Mouse (Mus musculus) midbrain, embryonic 14.5 days (tissue): ENCODE measurements around the gene Nrp2. TPM values are rescaled to one million over a fixed set of nuclear protein-coding genes. Genes with fewer than 3 reads are reported as not detected.

Experiments
- ATAC-seq: fragments of 200-750 bp; cut with Nextera tagmentation; 2 replicates; pipeline ENCODE4 v1.8.0; 2017; ENCODE audit warnings: moderate number of reproducible peaks, moderate library complexity; ENCODE audit not compliant: low FRiP score, low TSS enrichment
- DNase-seq: peaks from one replicate; pipeline ENCODE4 v3.0.0-alpha.2; 2015
- H3K27ac ChIP-seq: fragments of 300-500 bp; sonication (generic); replicated peaks from 2 replicates; pipeline ENCODE4 v1.5.1; 2014; ENCODE audit warnings: mild to moderate bottlenecking, low read depth, low read length, moderate library complexity
- H3K27me3 ChIP-seq: fragments of 300-500 bp; sonication (generic); 2 replicates; pipeline ENCODE4 v1.6.1; 2014; ENCODE audit warnings: low read length, control low read depth, mixed read lengths; ENCODE audit not compliant: control insufficient read depth, insufficient read depth
- H3K36me3 ChIP-seq: fragments of 300-500 bp; sonication (generic); 2 replicates; pipeline ENCODE4 v1.6.1; 2014; ENCODE audit warnings: low read length, control low read depth; ENCODE audit not compliant: control insufficient read depth, insufficient read depth
- H3K4me1 ChIP-seq: fragments of 300-500 bp; sonication (generic); 2 replicates; pipeline ENCODE4 v1.6.1; 2014; ENCODE audit warnings: mild to moderate bottlenecking, antibody characterized with exemption, low read length, control low read depth; ENCODE audit not compliant: control insufficient read depth, insufficient read depth
- H3K4me2 ChIP-seq: fragments of 300-500 bp; sonication (generic); 2 replicates; pipeline ENCODE4 v1.6.1; 2014; ENCODE audit warnings: mild to moderate bottlenecking, low read length, moderate library complexity
- H3K4me3 ChIP-seq: fragments of 300-500 bp; sonication (generic); replicated peaks from 2 replicates; pipeline ENCODE4 v1.5.1; 2014; ENCODE audit warnings: low read depth, low read length
- H3K9ac ChIP-seq: fragments of 300-500 bp; sonication (generic); replicated peaks from 2 replicates; pipeline ENCODE4 v1.6.1; 2014; ENCODE audit warnings: mild to moderate bottlenecking, low read length, moderate library complexity
- H3K9me3 ChIP-seq: fragments of 300-500 bp; sonication (generic); 2 replicates; pipeline ENCODE4 v1.6.1; 2016; ENCODE audit warnings: low read length, control low read depth, mixed read lengths; ENCODE audit not compliant: control insufficient read depth
- WGBS: fragments of 180-500 bp; shearing (Covaris S2); extraction: QIAGEN DNeasy Blood & Tissue Kit; methylation state at CpG from one replicate; pipeline ENCODE4 v1.1.7; 2014; 5-methylcytosine and 5-hydroxymethylcytosine counted together
- polyA plus RNA-seq: library from polyadenylated mRNA; unstranded; fragments of >200 nt; fragmentation: Nextera tagmentation; extraction: Ambion mirVana; gene quantifications from 2 replicates; pipeline ENCODE4 v1.2.1, GENCODE M21; 2014

Nrp2 gene
- polyA plus RNA-seq, 1 experiment from 2014 or later = 19.5 TPM

DNA sequence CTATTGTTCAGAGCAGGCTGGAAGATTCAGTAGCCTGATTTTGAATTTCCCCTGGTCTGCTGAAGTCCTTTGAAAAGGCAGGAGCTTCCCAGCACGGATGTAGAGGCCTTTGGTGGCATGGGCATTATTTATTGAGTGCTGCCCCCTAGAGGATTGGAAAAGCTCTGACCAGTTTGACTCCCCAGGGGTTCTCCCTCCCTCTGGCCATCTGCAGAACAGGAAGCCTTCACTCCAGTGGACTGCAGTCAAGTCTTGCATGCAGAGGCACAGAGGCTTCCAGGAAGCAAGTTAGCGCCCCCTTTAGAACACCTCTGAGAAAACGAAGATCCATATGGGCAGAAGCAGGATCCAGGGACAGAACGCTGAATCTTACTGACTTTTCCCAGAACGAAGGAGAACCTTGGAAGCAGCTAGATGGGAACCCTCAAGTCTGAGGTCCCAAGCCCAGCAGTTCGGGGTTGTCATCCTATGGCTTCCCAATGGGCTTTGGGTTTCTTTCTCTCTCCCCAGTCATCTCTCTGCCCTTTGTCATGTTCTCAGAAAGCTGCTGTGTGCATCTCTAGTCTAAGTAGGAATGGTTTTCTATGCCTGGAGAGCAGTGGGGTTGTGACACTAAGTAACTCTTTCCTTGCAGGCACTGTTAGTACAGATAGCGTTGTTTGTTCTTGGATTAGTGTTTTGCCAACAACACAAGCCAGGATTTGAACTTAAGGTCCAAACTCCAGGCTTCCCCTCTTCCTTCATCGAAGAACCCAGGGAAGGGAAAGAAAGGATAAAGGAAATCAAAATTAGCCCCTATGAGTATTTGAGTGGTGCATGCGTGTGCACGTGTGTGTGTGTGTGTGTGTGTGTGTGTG is 1.8 kb upstream of the Nrp2 start:
- Histone ChIP-seq H3K36me3 (no peaks in the 10 kb centered on the region), H3K9me3 (no peaks in the 10 kb centered on the region), H3K4me2 (no peak overlapping the region), H3K27ac (no peak overlapping the region), H3K27me3 (peaks cover 13% of the 10 kb centered on the region; the same call in 1 of the 2 replicates), H3K4me1 (peaks cover 18% of the 10 kb centered on the region), H3K4me3 (no peak overlapping the region), H3K9ac (no peak overlapping the region)
- ATAC-seq = no peak
- peak; percentile 90 for DNase-seq
- WGBS = 37% methylated on average over 10 of the region's 10 CpGs

DNA sequence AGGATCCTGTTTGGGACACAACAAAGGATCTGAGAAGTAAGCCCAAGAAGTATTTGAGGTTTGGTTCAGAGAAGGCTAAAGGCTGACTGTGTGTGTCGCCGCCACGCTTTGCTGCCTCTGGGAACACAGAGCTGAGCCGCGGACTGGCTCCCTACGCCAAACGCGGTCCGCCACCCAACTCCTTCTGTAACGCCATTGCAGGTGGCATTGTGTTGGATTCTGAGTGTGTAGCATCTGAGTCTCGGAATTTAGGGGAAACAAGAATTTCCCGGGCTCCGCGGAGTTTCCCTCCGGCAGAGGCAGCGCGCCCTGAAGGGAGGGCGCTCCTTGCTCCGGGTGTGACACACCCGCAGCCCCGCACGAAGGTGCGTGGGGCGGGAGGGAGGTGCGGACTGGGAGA is 342 bp upstream of the Nrp2 start:
- Histone ChIP-seq H3K36me3 (no peaks in the 10 kb centered on the region), H3K27me3 (peaks cover 13% of the 10 kb centered on the region; the same call in 1 of the 2 replicates), H3K9me3 (no peaks in the 10 kb centered on the region), H3K4me3 (peak overlapping the region; percentile 66), H3K9ac (peak overlapping the region; percentile 76), H3K4me1 (peaks cover 19% of the 10 kb centered on the region), H3K4me2 (peak overlapping the region; percentile 99), H3K27ac (peak overlapping the region; percentile 87)
- 0% methylated on average over 25 of the region's 25 CpGs for WGBS
- DNase-seq (no peak), ATAC-seq (no peak)

DNA sequence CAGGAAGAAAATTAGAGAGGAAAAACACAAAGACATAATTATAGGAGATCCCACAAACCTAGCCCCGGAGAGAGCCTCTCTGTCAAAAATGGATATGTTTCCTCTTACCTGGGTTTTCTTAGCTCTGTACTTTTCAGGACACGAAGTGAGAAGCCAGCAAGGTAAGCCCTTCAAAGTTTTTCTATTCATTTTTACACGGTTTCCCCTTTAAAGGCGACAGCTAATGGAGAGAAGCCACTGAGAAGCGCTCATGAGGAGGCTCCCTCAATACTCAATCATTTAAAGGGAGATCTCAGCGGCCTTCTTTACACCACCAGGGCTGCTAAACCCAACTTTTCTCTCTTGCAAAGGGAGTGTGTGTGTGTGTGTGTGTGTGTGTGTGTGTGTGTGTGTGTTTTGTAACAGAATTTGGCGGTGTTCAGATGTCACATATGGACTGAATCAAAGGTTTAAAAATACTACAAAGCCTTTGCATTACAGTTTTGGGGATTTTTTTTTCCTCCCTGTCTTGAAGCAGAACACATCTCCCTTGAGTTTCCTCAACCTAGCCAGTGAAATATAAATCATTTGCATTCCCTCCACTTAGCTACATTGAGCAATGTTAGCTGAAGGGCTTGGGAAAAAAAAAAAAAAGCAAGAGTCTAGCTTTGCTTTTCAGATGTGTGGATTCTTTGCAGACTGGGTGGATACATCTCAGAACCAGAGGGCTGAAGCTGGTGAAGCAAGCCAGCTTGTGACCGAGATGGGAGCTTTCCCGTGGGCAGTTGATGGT is 1.2 kb downstream of the Nrp2 start:
- peak overlapping the region; percentile 76 for H3K9ac ChIP-seq
- peak overlapping the region; percentile 87 for H3K27ac ChIP-seq
- DNase-seq = peak; percentile 54
- WGBS = 2% methylated on average over 9 of the region's 9 CpGs
- H3K4me1 ChIP-seq = peaks cover 30% of the 10 kb centered on the region
- ATAC-seq = no peak
- peak overlapping the region; percentile 99 for H3K4me2 ChIP-seq
- peak overlapping the region; percentile 66 for H3K4me3 ChIP-seq
- no peaks in the 10 kb centered on the region for H3K9me3 ChIP-seq
- no peaks in the 10 kb centered on the region for H3K36me3 ChIP-seq
- peaks cover 16% of the 10 kb centered on the region for H3K27me3 ChIP-seq

DNA sequence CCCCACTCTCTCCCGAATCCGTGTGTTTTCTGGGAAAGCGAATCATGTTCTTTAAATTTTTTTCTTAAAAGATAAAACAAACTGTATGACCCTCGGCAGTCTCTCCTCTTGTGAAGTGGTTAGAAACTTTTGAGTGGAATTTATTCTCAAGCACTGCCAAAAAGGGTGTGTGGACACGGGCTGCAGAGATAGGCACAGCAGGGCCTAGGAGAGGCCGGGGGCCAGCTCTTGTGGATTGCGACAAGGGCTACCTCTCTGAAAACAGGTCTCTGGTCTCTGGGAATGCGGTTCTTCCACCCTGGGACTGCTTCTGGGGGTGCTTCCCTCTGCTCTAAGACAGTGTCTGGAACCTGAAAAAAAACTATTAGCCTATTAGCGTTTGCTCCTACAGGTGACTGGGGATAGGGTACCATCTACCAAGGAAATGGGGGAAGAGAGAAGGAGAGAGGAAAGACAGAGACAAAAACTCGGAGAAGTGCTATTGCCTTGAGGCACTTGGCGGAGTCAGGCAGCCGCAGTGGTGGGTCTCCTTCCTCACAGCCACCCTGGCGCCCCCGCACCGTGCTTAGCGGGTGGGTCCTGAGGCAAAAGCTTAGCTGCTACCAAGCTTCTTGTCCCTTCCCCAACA is 1.9 kb downstream of the Nrp2 start:
- peak; percentile 50 for DNase-seq
- peak overlapping the region; percentile 76 for H3K9ac ChIP-seq
- H3K4me1 ChIP-seq = peaks cover 35% of the 10 kb centered on the region
- peak overlapping the region; percentile 87 for H3K27ac ChIP-seq
- H3K9me3 ChIP-seq = no peaks in the 10 kb centered on the region
- H3K27me3 ChIP-seq = peaks cover 16% of the 10 kb centered on the region
- peak overlapping the region; percentile 66 for H3K4me3 ChIP-seq
- peak overlapping the region; percentile 99 for H3K4me2 ChIP-seq
- H3K36me3 ChIP-seq = no peaks in the 10 kb centered on the region
- 4% methylated on average over 16 of the region's 16 CpGs for WGBS
- no peak for ATAC-seq

DNA sequence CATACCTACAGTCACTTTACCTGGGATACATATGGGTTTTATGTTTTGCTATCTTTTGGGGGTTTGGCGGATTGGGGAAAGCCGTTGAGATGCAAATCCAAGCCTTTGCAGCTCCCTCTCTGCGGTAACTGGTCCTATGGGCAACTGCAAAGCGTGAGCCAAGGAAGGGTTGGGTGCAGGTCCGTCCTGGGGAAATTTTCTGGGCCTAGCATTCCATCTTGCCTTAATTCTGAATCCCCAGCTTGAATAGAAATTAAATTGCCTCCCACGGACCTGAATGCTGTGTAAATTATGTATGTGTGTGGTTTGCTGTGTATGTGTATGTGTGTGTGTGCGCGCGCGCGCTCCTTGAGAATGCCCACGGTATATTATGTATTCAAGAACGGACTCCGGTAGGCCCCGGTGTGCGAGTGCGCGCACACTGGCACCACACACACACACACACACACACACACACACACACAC is 2.5 kb downstream of the Nrp2 start:
- WGBS = under 1% methylated on average over 18 of the region's 18 CpGs
- DNase-seq (peak; percentile 69), ATAC-seq (0 out of 2 replicates have a peak, but pooled peaks have one; percentile 12)
- Histone ChIP-seq H3K27ac (peak overlapping the region; percentile 87), H3K4me3 (peak overlapping the region; percentile 66), H3K27me3 (peaks cover 16% of the 10 kb centered on the region), H3K36me3 (no peaks in the 10 kb centered on the region), H3K9me3 (no peaks in the 10 kb centered on the region), H3K9ac (peak overlapping the region; percentile 76), H3K4me2 (peak overlapping the region; percentile 99), H3K4me1 (peaks cover 35% of the 10 kb centered on the region)

DNA sequence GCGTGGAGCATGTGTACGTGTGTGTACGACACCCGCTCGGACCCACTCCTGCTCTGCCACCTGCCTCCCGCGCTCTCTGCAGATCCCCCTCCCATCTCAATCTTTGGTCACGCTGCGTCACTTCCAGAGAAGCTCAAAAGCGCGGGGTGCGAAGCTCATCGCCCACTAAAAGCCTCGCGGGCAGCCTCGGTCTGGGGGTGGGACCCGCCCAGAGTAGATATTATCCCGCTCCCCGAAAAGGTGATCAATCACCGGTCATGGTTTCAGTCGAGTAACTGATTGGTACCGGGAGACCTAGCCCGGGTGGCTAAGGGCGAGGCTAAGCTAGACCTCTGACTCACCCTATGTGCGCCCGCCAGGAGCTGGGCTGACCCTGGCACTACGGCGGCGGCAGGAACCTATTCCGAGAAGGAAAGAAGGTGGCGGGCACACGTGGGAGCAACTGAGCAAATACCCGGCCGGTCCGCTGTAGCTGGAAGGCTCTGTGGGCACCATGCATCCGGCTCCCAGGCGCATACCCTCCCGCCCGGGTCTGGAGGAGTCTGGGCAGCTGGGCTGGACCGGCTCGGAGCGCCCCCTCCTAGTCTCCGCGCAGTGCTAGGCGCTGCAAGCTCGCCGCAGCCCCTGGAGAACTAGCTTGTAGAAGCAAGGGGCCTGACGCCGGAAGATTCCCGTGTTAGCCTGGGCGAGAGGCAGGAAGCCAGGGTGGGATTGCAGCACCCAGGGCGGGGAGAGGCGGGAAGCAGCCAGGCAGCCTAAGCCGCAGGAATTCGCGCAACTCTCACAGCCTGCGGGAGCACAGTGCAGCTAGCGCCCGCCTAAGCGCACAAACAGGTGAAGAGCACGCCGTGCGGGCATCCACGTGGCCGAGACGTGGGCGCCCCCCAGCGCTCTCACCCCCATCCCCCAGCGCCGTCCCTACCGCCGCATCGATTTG is 3.3 kb downstream of the Nrp2 start:
- under 1% methylated on average over 73 of the region's 73 CpGs for WGBS

DNA sequence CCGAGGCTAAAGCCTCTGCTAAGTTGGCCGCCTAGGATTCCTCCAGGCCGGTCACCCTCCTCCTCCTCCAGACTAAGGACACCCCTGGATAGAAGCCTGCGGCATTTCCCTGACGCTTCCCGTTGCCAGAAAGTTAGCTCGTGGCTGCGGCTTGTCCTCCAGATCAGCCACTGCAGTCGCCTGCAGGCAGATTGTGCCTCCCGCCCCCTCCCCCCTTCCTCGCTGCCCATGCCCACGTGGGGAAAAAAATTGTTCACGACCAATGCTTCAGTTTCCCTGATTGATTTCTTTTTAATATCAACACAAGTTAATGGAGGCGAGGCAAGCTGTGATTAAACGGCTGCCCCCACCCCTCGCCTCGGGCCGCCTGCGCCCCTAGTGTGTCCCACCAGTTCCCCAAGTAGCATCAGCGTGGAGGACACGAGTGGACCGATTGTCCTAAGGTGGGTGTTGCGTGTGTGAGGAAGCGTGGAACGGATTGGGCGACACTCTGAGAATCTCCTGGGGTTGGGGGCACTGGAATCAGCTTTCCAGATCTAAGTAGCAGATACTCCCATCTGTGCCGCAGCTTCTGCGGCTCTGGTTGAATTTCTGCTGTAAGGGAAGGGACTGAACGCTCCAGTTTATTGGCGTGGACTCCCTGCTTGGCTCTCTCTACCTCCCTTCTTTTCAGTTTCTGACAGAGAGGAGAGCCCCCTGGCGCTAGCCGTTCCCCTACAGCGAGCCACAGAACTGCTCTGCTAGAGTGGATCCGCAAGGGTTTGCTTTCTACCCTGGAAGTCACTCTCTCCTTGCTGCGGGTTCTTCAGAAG is 4.2 kb downstream of the Nrp2 start:
- Histone ChIP-seq H3K9ac (peak overlapping the region; percentile 76), H3K4me3 (peak overlapping the region; percentile 66), H3K9me3 (no peaks in the 10 kb centered on the region), H3K27me3 (peaks cover 12% of the 10 kb centered on the region), H3K4me2 (peak overlapping the region; percentile 99), H3K4me1 (peaks cover 34% of the 10 kb centered on the region), H3K27ac (peak overlapping the region; percentile 87), H3K36me3 (no peaks in the 10 kb centered on the region)
- ATAC-seq (no peak), DNase-seq (peak; percentile 82)
- under 1% methylated on average over 35 of the region's 35 CpGs for WGBS

More for the DNA sequence above, 3.3 kb downstream of the Nrp2 start:
- Histone ChIP-seq H3K4me1 (peaks cover 33% of the 10 kb centered on the region), H3K27ac (peak overlapping the region; percentile 87), H3K9me3 (no peaks in the 10 kb centered on the region), H3K36me3 (no peaks in the 10 kb centered on the region), H3K9ac (peak overlapping the region; percentile 76), H3K4me3 (peak overlapping the region; percentile 66), H3K4me2 (peak overlapping the region; percentile 99), H3K27me3 (peaks cover 16% of the 10 kb centered on the region)
- peak; percentile 79 for DNase-seq
- peak; percentile 59 for ATAC-seq
